Mouse (Mus musculus) lung, embryonic 14.5 days (tissue): ENCODE data around the gene Tsc22d3. TPM values are rescaled to one million over a fixed set of nuclear protein-coding genes. Genes with fewer than 3 reads are reported as not detected.

Source experiments
- ATAC-seq: fragments of 200-750 bp; cut with Nextera tagmentation; 2 replicates; pipeline ENCODE4 v1.8.0; 2017; ENCODE audit warnings: mild to moderate bottlenecking, moderate TSS enrichment, moderate library complexity; ENCODE audit not compliant: insufficient read depth
- DNase-seq: peaks from one replicate; pipeline ENCODE4 v3.0.0-alpha.2; 2015
- H3K27ac ChIP-seq: fragments of 300-500 bp; sonication (generic); 2 replicates; pipeline ENCODE4 v1.5.1; 2014; ENCODE audit warnings: low read depth, mild to moderate bottlenecking, moderate library complexity
- H3K27me3 ChIP-seq: fragments of 300-500 bp; sonication (generic); 2 replicates; pipeline ENCODE4 v1.6.1; 2014; ENCODE audit warnings: low read length, control low read depth; ENCODE audit not compliant: insufficient read depth
- H3K36me3 ChIP-seq: fragments of 300-500 bp; sonication (generic); 2 replicates; pipeline ENCODE4 v1.6.1; 2014; ENCODE audit warnings: control low read depth; ENCODE audit not compliant: insufficient read depth
- H3K4me1 ChIP-seq: fragments of 300-500 bp; sonication (generic); 2 replicates; pipeline ENCODE4 v1.6.1; 2014; ENCODE audit warnings: antibody characterized with exemption, control low read depth; ENCODE audit not compliant: insufficient read depth
- H3K4me2 ChIP-seq: fragments of 300-500 bp; sonication (generic); 2 replicates; pipeline ENCODE4 v1.6.1; 2014; ENCODE audit warnings: mild to moderate bottlenecking
- H3K4me3 ChIP-seq: fragments of 300-500 bp; sonication (generic); 2 replicates; pipeline ENCODE4 v1.5.1; 2014; ENCODE audit warnings: low read depth, low read length
- H3K9ac ChIP-seq: fragments of 300-500 bp; sonication (generic); 2 replicates; pipeline ENCODE4 v1.6.1; 2014
- H3K9me3 ChIP-seq: fragments of 300-500 bp; sonication (generic); 2 replicates; pipeline ENCODE4 v1.6.1; 2016; ENCODE audit warnings: low read depth, low read length, control low read depth
- CTCF ChIP-seq: IDR thresholded peaks from 2 replicates; pipeline ENCODE4 v1.5.1; 2016; ENCODE audit warnings: antibody characterized with exemption, low read depth
- WGBS: fragments of 180-500 bp; shearing (Covaris S2); extraction: QIAGEN DNeasy Blood & Tissue Kit; methylation state at CpG from one replicate; pipeline ENCODE4 v1.1.7; 2014; 5-methylcytosine and 5-hydroxymethylcytosine counted together
- polyA plus RNA-seq: library from polyadenylated mRNA; unstranded; fragments of >200 nt; fragmentation: Nextera tagmentation; extraction: Ambion mirVana; gene quantifications from 2 replicates; pipeline ENCODE4 v1.2.1, GENCODE M21; 2014

The Tsc22d3 gene
- 82.8 and 92.0 TPM in 2 replicates for polyA plus RNA-seq

- peaks cover 19% of the 10 kb centered on the region; the same call in 1 of the 2 replicates for H3K27me3 ChIP-seq
- ATAC-seq = peak; percentile 59; the same call in 1 of the 2 replicates
Measured at GRCm38 (mm10) chrX:140600410-140601109, at the start of gene Tsc22d3. Gene Tsc22d3 (minus strand): TSS chrX:140600659.

GRCm38 (mm10) chrX:140639592-140639991, 39.1 kb upstream of the Tsc22d3 start:
- H3K9me3 ChIP-seq = no peaks in the 10 kb centered on the region
- no peak overlapping the region for H3K4me2 ChIP-seq
- H3K9ac ChIP-seq = no peak overlapping the region
- WGBS = 55% methylated on average over 2 of the region's 2 CpGs
- DNase-seq (peak; percentile 3), ATAC-seq (no peak)
- no peaks in the 10 kb centered on the region for H3K36me3 ChIP-seq
- H3K4me3 ChIP-seq = no peak overlapping the region
- H3K27ac ChIP-seq = no peak overlapping the region
- no peaks in the 10 kb centered on the region for H3K4me1 ChIP-seq
- TF ChIP-seq CTCF = peak; percentile 13; the same call in 1 of the 2 replicates
- no peaks in the 10 kb centered on the region for H3K27me3 ChIP-seq

More at GRCm38 (mm10) chrX:140600410-140601109, at the start of gene Tsc22d3:
- no peak within 1 kb of the TSS for H3K9ac ChIP-seq
- no peaks in the 10 kb centered on the region for H3K36me3 ChIP-seq
- WGBS = 12% methylated on average over 28 of the region's 28 CpGs
- H3K4me1 ChIP-seq = no peaks in the 10 kb centered on the region
- peak; percentile 80 for DNase-seq
- TF ChIP-seq CTCF = peak; percentile 60
- H3K27ac ChIP-seq = no peak within 1 kb of the TSS
- peak within 1 kb of the TSS; percentile 46 for H3K4me3 ChIP-seq
- no peaks in the 10 kb centered on the region for H3K9me3 ChIP-seq
- H3K4me2 ChIP-seq = peak within 1 kb of the TSS; percentile 64

- no peaks in the 10 kb centered on the region for H3K4me1 ChIP-seq
- no peaks in the 10 kb centered on the region for H3K9me3 ChIP-seq
- peak; percentile 6 for DNase-seq
- no peaks in the 10 kb centered on the region for H3K36me3 ChIP-seq
- no peak overlapping the region for H3K9ac ChIP-seq
- no peak for TF ChIP-seq CTCF
- H3K27ac ChIP-seq = no peak overlapping the region
- ATAC-seq = no peak
- H3K27me3 ChIP-seq = no peaks in the 10 kb centered on the region
- no peak overlapping the region for H3K4me3 ChIP-seq
- no peak overlapping the region for H3K4me2 ChIP-seq
- WGBS = 60% methylated on average over 5 of the region's 5 CpGs
Measured at GRCm38 (mm10) chrX:140638028-140638427, 37.6 kb upstream of the Tsc22d3 start.

GRCm38 (mm10) chrX:140624875-140625594, 24.6 kb upstream of the Tsc22d3 start:
- TF ChIP-seq CTCF = no peak
- no peaks in the 10 kb centered on the region for H3K36me3 ChIP-seq
- H3K9me3 ChIP-seq = no peaks in the 10 kb centered on the region
- no peak overlapping the region for H3K4me3 ChIP-seq
- ATAC-seq (no peak), DNase-seq (peak; percentile 5)
- H3K4me1 ChIP-seq = no peaks in the 10 kb centered on the region
- no peak overlapping the region for H3K4me2 ChIP-seq
- H3K27me3 ChIP-seq = no peaks in the 10 kb centered on the region
- 45% methylated on average over 12 of the region's 12 CpGs for WGBS
- no peak overlapping the region for H3K9ac ChIP-seq
- H3K27ac ChIP-seq = no peak overlapping the region

- Histone ChIP-seq H3K4me1 (no peaks in the 10 kb centered on the region), H3K27me3 (no peaks in the 10 kb centered on the region), H3K9ac (no peak overlapping the region), H3K27ac (no peak overlapping the region), H3K36me3 (no peaks in the 10 kb centered on the region), H3K4me3 (no peak overlapping the region), H3K9me3 (no peaks in the 10 kb centered on the region), H3K4me2 (no peak overlapping the region)
- DNase-seq = no peak
- no peak for ATAC-seq
- TF ChIP-seq CTCF = no peak
- 71% methylated on average over 4 of the region's 4 CpGs for WGBS
Measured at GRCm38 (mm10) chrX:140609938-140610337, 9.5 kb upstream of the Tsc22d3 start.

- Histone ChIP-seq H3K4me1 (no peaks in the 10 kb centered on the region), H3K4me3 (no peak overlapping the region), H3K27ac (no peak overlapping the region), H3K27me3 (peaks cover 19% of the 10 kb centered on the region; the same call in 1 of the 2 replicates), H3K36me3 (no peaks in the 10 kb centered on the region), H3K9ac (no peak overlapping the region), H3K9me3 (no peaks in the 10 kb centered on the region), H3K4me2 (no peak overlapping the region)
- WGBS = 33% methylated on average over 3 of the region's 3 CpGs
- no peak for ATAC-seq
- no peak for TF ChIP-seq CTCF
- DNase-seq = no peak
Measured at GRCm38 (mm10) chrX:140601884-140602283, 1.4 kb upstream of the Tsc22d3 start.

GRCm38 (mm10) chrX:140601311-140601710, 852 bp upstream of the Tsc22d3 start:
- Histone ChIP-seq H3K9me3 (no peaks in the 10 kb centered on the region), H3K27me3 (peaks cover 19% of the 10 kb centered on the region; the same call in 1 of the 2 replicates), H3K4me3 (no peak overlapping the region), H3K27ac (no peak overlapping the region), H3K4me1 (no peaks in the 10 kb centered on the region), H3K36me3 (no peaks in the 10 kb centered on the region), H3K9ac (no peak overlapping the region), H3K4me2 (no peak overlapping the region)
- 42% methylated on average over 4 of the region's 4 CpGs for WGBS
- ATAC-seq = no peak
- no peak for DNase-seq
- TF ChIP-seq CTCF = no peak
